Mouse (Mus musculus): Measurements from ENCODE around the gene Gm10642.

Gm10642 gene

DNA sequence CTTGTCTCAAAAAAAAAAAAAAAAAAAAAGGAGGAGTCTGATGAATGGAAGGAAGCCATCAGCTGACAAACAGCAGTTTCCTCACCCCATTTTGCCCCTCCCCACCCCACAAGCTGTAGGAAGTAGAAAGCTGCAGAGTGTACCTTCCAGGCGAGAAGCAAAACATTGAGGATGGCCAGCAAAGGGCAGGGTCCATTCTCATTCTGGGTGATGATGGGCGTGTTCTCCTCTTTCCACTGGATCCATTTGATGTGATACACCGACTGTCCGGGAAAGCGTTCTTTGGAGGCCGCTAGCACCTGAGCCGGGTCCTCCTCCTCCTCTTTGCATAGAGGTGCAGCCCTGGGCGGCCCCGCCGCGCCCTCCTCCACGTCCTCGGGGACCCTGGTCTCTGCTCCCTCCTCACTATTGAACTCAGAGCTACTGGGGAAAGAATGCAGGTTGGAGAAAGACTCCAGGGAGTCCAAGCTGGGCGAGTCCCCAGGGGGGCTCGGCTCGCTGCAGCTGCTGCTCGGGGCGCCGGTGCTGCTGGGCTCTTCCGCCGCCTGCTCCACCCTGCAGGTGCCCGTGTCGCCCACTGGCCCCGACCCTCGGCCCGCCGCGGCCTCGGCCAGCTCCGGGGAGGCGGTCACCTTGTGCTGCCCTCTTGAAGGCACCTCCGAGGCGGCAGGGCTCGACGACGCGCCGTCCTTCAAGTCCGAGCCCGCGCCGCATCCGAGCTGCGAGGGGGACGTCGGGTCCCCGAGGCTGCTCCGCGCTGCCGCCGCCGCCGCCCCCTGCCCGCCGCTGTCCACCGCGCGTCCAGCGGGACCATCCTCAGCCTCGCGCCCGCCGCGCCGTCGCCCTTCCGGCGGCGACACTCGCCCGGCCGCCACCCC is at the start of gene Gm10642:
Gm10642 (plus strand) TSS at position 122 of the 878 bp plus-strand sequence.
- peak; percentile 33 for DNase-seq

GRCm38 (mm10) chr9:70611026-70611673 is 44.9 kb upstream of the Gm10642 start:
- no peak for DNase-seq

GRCm38 (mm10) chr9:70629711-70630110 is 26.3 kb upstream of the Gm10642 start:
- DNase-seq = no peak

GRCm38 (mm10) chr9:70631665-70632064 is 24.4 kb upstream of the Gm10642 start:
- no peak for DNase-seq

GRCm38 (mm10) chr9:70636748-70637147 is 19.3 kb upstream of the Gm10642 start:
- DNase-seq = no peak

GRCm38 (mm10) chr9:70650260-70650659 is 5.8 kb upstream of the Gm10642 start:
- DNase-seq = no peak

GRCm38 (mm10) chr9:70650994-70651393 is 5.1 kb upstream of the Gm10642 start:
- DNase-seq = no peak

GRCm38 (mm10) chr9:70652221-70652620 is 3.8 kb upstream of the Gm10642 start:
- no peak for DNase-seq

- DNase-seq = no peak
Observed at GRCm38 (mm10) chr9:70653875-70654274, 2.2 kb upstream of the Gm10642 start.

GRCm38 (mm10) chr9:70654496-70654895 is 1.6 kb upstream of the Gm10642 start:
- DNase-seq = no peak

GRCm38 (mm10) chr9:70655764-70656129 is 304 bp upstream of the Gm10642 start:
- no peak for DNase-seq

DNA sequence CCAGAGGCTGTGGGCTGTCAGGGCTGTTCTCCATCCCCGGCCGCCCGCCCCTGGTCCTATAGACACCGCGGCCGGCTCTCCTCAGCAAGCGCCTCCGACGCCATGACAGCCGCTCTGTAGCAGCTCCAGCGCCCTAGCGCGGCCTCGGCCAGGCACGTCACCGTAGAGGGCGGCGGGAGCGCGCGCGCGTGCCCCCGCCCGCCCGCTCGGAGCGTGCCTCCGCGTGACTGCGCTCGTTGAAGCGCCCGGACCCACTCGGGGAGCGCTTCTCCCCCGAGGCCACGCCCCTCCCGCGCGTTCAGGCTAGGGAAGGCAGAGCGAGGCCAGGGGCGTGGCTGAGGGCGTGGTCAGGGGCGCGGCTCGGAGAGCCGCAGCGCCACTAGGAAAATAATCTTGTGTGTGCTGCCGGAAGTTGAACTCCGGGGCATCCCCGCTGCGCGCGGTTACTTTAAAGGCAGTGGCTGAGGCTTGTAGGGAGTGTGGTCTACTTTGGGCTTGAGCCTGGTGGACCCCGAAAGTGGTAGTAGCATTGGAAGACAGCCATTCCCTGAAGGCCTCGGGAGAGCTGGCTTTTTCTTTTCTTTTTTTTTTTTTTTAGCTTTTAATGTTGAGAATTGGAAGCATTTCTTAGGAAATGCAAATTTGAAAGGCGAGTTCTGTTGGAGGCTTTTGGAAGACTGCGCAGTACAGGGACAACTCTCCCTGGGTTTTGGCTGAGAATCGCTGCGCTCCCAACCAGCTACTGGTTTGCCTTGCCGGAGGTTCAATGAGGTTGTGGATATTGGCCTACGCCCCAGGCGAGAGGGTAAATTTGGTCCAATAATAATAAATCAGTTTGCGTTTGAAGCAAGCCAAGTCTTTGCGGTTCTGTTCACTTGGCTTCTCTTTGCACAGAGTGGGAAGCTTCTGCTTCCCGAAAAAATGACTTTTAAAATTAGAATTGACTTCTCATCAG is 1.2 kb downstream of the Gm10642 start, which contains the start of gene Mindy2:
Mindy2 (minus strand) TSS at position 162 of the 955 bp plus-strand sequence.
- DNase-seq = peak; percentile 99

DNA sequence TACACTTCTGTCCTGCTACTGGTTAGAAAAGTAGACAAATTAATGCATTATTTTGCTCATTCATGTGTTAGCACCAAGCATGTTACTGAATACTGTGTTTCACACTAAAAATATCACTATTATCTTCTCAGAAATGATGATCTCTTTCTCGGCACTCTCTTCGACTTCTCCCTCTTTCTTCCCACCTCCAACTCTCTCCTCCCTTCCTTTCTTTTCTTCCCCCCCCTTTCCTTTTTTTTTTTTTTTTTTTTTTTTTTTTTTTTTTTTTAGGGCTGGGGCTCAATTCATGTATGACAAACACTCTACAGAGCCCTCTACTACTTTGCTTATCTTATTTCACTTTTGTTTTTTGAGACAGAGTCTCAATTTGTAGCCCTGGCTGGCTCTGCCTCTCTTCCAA is 2.2 kb downstream of the Gm10642 start:
- no peak for DNase-seq

GRCm38 (mm10) chr9:70664847-70665246 is 8.8 kb downstream of the Gm10642 start:
- DNase-seq = no peak

GRCm38 (mm10) chr9:70665372-70666145 is 9.5 kb downstream of the Gm10642 start:
- DNase-seq = no peak

DNA sequence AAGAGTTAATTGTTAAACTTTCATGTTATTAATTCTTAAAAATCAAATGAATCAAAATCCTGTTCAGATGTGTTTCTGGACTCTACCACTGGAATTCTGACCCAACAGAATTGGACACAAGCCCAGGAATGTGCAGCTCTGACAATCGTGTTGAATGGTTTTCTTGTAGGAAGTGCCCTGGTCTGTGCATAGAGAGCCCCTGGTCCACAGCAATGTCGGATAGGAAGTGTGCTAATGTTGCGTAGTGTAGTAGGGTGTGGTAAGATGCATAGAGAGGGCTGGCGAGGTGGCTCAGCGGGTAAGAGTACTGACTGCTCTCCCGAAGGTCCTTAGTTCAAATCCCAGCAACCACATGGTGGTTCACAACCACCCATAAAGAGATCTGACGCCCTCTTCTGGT is 10.8 kb downstream of the Gm10642 start:
- DNase-seq = no peak

DNA sequence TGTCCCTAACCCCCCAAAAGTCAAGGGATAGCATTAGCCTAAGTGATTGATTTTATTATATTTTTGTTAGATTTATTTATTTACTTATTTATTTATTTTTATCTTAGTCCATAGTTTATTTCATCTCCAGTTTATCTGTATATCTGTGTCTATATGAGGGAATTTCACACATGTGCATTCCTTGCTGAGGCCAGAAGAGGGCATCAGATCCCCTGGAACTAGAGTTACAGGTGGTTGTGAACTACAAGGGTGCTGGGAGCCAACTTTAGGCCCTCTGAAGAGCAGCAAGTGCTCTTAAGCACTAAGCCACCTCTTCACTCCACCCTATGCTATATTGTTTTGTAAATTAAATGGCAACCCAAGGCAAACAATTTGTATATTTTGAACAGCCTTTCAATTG is 12.0 kb downstream of the Gm10642 start:
- DNase-seq = no peak

DNA sequence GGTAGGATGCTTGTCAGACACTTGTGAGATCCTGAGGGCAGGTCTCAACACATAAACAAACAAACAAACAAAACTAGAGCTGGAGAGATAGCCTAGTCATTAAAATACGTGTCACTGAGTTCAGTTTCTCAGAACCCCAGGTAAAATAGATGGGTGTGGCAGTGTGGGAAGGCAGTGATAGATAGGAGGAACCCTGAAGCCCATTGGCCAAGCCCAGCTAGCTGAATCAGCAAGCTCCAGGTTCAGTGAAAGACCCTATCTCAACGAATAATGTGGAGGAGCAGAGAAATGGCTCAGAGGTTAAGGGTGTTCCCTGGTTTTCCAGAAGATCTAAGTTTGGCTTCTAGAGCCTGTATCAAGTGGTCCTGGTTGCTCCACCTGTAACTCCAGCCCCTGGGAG is 13.1 kb downstream of the Gm10642 start:
- no peak for DNase-seq

DNA sequence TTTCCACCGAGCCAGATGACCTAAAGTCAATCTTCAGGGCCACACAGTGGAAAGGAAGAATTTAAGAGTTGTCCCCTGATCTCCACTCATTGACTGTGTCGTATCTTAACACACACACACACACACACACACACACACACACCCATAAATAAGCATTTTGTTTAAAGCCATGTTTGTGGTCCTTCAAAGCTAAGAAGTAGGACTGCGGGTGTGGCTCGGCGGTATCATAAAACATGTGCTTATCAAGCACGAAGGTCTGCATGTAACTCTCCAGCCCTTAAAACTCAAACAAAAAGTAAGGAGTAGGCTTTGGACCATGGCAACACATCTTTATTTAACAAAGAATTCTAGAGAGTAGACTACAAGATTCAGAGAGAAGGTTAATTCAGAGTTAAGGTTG is 14.3 kb downstream of the Gm10642 start:
- no peak for DNase-seq

- no peak for DNase-seq
Observed at GRCm38 (mm10) chr9:70671278-70671677, 15.2 kb downstream of the Gm10642 start.

DNA sequence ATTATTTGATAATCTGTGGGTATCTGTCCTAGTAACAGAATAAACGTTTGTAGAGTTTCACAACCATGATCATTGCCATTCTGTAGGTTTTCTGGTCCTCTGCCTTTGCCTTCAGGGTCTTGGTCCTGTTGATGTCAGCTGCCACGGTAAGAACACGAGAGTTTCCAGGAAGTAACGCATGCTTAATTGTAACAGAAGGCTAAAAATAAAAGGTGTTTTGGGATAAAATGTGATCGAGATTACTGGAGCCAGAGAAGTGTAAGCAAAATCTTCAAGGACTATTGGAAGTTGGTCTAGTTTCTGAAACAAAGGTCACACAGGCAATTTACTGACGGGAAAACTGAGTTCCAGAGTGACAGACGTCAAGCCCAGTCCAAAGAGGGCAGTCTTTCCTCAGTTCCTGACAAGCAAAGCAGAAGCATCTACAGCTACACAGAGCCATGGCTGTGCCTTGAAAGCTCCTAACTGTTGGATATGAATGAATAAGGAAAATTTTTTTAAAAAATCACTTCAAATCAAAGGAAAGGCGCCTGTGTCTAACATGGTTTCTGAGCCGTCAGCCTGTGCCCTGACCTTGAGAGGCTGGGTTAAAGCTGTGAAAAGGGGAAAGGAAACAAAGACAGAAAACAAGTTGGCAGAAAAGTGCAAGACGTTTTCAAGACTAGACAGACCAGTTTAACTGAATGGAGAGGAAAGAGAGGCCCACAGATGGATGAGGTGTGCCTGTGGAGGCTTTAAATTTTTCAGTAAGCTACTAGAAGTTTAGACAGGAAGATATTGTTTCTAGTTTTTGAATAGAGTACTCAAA is 15.9 kb downstream of the Gm10642 start:
- no peak for DNase-seq

Measured in right cerebral cortex, postnatal 4 days (tissue).